Mouse (Mus musculus) liver, postnatal 0 days (tissue): ENCODE data around the gene Plcg1.

Source experiments
- CTCF ChIP-seq: sonication (generic); IDR thresholded peaks from 2 replicates; pipeline ENCODE4 v1.5.1; 2016; ENCODE audit warnings: antibody characterized with exemption, low read depth
- EP300 ChIP-seq: IDR thresholded peaks from 2 replicates; pipeline ENCODE4 v1.6.1; 2016; ENCODE audit warnings: antibody characterized with exemption, low read depth, mild to moderate bottlenecking

- TF ChIP-seq EP300 (no peak), CTCF (no peak)
Measured at GRCm38 (mm10) chr2:160745497-160745896, 14.4 kb downstream of the Plcg1 start.
